Mouse (Mus musculus) stomach, embryonic 15.5 days (tissue): ENCODE data around the gene BC003965. TPM values are rescaled to one million over a fixed set of nuclear protein-coding genes. Genes with fewer than 3 reads are reported as not detected.

Experiments used
- ATAC-seq: fragments of 200-750 bp; cut with Nextera tagmentation; 2 replicates; pipeline ENCODE4 v1.8.0; 2017; ENCODE audit warnings: low read depth, moderate number of reproducible peaks, moderate TSS enrichment; ENCODE audit not compliant: insufficient read depth, low FRiP score
- H3K27ac ChIP-seq: fragments of 300-500 bp; sonication (generic); 2 replicates; pipeline ENCODE4 v1.5.1; 2015; ENCODE audit warnings: mild to moderate bottlenecking, inconsistent platforms
- H3K27me3 ChIP-seq: fragments of 300-500 bp; sonication (generic); replicated peaks from 2 replicates; pipeline ENCODE4 v1.6.1; 2015; ENCODE audit warnings: inconsistent platforms
- H3K36me3 ChIP-seq: fragments of 300-500 bp; sonication (generic); 2 replicates; pipeline ENCODE4 v1.6.1; 2015; ENCODE audit warnings: inconsistent platforms
- H3K4me1 ChIP-seq: fragments of 300-500 bp; sonication (generic); 2 replicates; pipeline ENCODE4 v1.6.1; 2015; ENCODE audit warnings: inconsistent platforms
- H3K4me2 ChIP-seq: fragments of 300-500 bp; sonication (generic); 2 replicates; pipeline ENCODE4 v1.6.1; 2015; ENCODE audit warnings: mild to moderate bottlenecking, inconsistent platforms
- H3K4me3 ChIP-seq: fragments of 300-500 bp; sonication (generic); replicated peaks from 2 replicates; pipeline ENCODE4 v1.5.1; 2015; ENCODE audit warnings: inconsistent platforms
- H3K9ac ChIP-seq: fragments of 300-500 bp; sonication (generic); 2 replicates; pipeline ENCODE4 v1.6.1; 2015; ENCODE audit warnings: inconsistent platforms
- H3K9me3 ChIP-seq: fragments of 300-500 bp; sonication (generic); 2 replicates; pipeline ENCODE4 v1.6.1; 2016; ENCODE audit warnings: inconsistent platforms
- WGBS: fragments of 180-500 bp; shearing (Covaris S2); methylation state at CpG from one replicate; pipeline ENCODE4 v1.1.7; 2015; 5-methylcytosine and 5-hydroxymethylcytosine counted together
- polyA plus RNA-seq: library from polyadenylated mRNA; unstranded; fragments of >200 nt; fragmentation: Nextera tagmentation; extraction: Ambion mirVana; gene quantifications from 2 replicates; pipeline ENCODE4 v1.2.1, GENCODE M21; 2015

BC003965 gene
- polyA plus RNA-seq = 34.1 and 35.5 TPM in 2 replicates

- H3K9me3 ChIP-seq = no peaks in the 10 kb centered on the region
- peak within 1 kb of the TSS; percentile 97 for H3K4me3 ChIP-seq
- H3K9ac ChIP-seq = peak within 1 kb of the TSS; percentile 92
- peak within 1 kb of the TSS; percentile 96 for H3K27ac ChIP-seq
- peaks cover 24% of the 10 kb centered on the region; the same call in 1 of the 2 replicates for H3K4me1 ChIP-seq
- no peaks in the 10 kb centered on the region for H3K36me3 ChIP-seq
- no peaks in the 10 kb centered on the region for H3K27me3 ChIP-seq
- H3K4me2 ChIP-seq = peak within 1 kb of the TSS; percentile 98
- peak; percentile 86 for ATAC-seq
- WGBS = under 1% methylated on average over 50 of the region's 50 CpGs
Observed at GRCm38 (mm10) chr17:25184129-25184691, at the start of gene BC003965. TSS of gene BC003965 (plus strand) at chr17:25184554.

- ATAC-seq = no peak
- H3K36me3 ChIP-seq = no peaks in the 10 kb centered on the region
- H3K4me1 ChIP-seq = peaks cover 8% of the 10 kb centered on the region
- 84% methylated on average over 6 of the region's 6 CpGs for WGBS
- H3K9me3 ChIP-seq = no peaks in the 10 kb centered on the region
- H3K4me2 ChIP-seq = no peak overlapping the region
- no peaks in the 10 kb centered on the region for H3K27me3 ChIP-seq
- H3K4me3 ChIP-seq = no peak overlapping the region
- no peak overlapping the region for H3K9ac ChIP-seq
- no peak overlapping the region for H3K27ac ChIP-seq
Observed at GRCm38 (mm10) chr17:25135622-25136021, 48.7 kb upstream of the BC003965 start.

GRCm38 (mm10) chr17:25138803-25139202 lies 45.6 kb upstream of the BC003965 start:
- H3K27me3 ChIP-seq = no peaks in the 10 kb centered on the region
- WGBS = 92% methylated on average over 1 of the region's 1 CpGs
- no peaks in the 10 kb centered on the region for H3K9me3 ChIP-seq
- H3K4me1 ChIP-seq = peaks cover 8% of the 10 kb centered on the region
- no peak for ATAC-seq
- no peaks in the 10 kb centered on the region for H3K36me3 ChIP-seq
- H3K4me2 ChIP-seq = no peak overlapping the region
- no peak overlapping the region for H3K9ac ChIP-seq
- H3K27ac ChIP-seq = no peak overlapping the region
- no peak overlapping the region for H3K4me3 ChIP-seq

DNA sequence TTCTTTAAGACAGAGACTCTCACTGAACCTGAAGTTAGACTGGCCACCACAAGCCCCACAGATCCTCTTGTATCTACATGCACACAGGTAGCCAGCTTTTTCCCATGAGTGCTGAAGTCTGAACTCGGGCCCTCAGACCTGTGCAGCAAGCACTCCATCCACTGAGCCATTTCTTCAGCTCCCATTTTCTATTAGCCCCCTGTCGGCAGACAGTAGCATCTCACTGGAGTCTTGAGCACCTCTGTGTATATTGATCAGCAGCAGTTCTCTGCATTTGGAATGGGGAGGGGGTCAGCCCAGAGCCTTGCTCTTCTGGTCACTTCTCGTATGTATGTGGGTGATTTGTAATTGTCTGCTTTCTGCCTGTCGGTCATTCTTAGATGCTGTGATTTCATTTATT lies 44.4 kb upstream of the BC003965 start:
- no peak overlapping the region for H3K9ac ChIP-seq
- H3K4me1 ChIP-seq = no peaks in the 10 kb centered on the region
- no peak overlapping the region for H3K4me3 ChIP-seq
- no peak overlapping the region for H3K4me2 ChIP-seq
- H3K27me3 ChIP-seq = no peaks in the 10 kb centered on the region
- no peak for ATAC-seq
- WGBS = 58% methylated on average over 4 of the region's 4 CpGs
- no peaks in the 10 kb centered on the region for H3K36me3 ChIP-seq
- H3K9me3 ChIP-seq = no peaks in the 10 kb centered on the region
- no peak overlapping the region for H3K27ac ChIP-seq

DNA sequence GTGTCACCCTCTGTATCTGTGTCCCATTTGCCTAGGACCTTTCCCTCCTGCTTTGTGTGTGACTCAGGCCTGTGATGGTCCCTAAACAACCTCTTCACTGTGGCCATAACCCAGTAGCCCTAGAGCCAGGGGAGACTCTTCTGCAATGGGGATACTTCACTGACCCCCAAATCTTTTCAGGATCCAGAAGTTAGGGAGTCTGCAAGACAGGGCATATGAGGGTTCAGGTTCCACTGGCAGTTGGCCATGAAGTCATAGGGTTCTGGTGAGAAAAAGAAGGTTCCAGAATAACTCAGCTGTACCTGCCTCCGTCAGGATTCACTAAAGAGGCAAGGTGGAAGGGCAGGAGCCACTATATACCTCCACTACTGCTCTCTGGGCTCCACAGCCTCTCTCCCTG lies 22.2 kb upstream of the BC003965 start, which contains the start of gene Ccdc154:
Gene Ccdc154 (plus strand): TSS at position 301 of the 400 bp plus-strand sequence.
- no peaks in the 10 kb centered on the region for H3K9me3 ChIP-seq
- H3K4me1 ChIP-seq = peaks cover 3% of the 10 kb centered on the region; the same call in 1 of the 2 replicates
- H3K27me3 ChIP-seq = no peaks in the 10 kb centered on the region
- H3K4me3 ChIP-seq = no peak within 1 kb of the TSS
- H3K4me2 ChIP-seq = no peak within 1 kb of the TSS
- peaks cover 12% of the 10 kb centered on the region; the same call in 1 of the 2 replicates for H3K36me3 ChIP-seq
- no peak within 1 kb of the TSS for H3K9ac ChIP-seq
- WGBS = 95% methylated on average over 1 of the region's 1 CpGs
- no peak for ATAC-seq
- no peak within 1 kb of the TSS for H3K27ac ChIP-seq

- no peaks in the 10 kb centered on the region for H3K27me3 ChIP-seq
- H3K4me2 ChIP-seq = no peak overlapping the region
- no peak overlapping the region for H3K9ac ChIP-seq
- 70% methylated on average over 7 of the region's 7 CpGs for WGBS
- H3K36me3 ChIP-seq = peaks cover 12% of the 10 kb centered on the region; the same call in 1 of the 2 replicates
- H3K27ac ChIP-seq = peak overlapping the region; percentile 40; the same call in 1 of the 2 replicates
- ATAC-seq = no peak; the same call in 1 of the 2 replicates
- H3K4me3 ChIP-seq = no peak overlapping the region
- H3K4me1 ChIP-seq = peaks cover 3% of the 10 kb centered on the region; the same call in 1 of the 2 replicates
- no peaks in the 10 kb centered on the region for H3K9me3 ChIP-seq
Observed at GRCm38 (mm10) chr17:25163387-25163786, 21.0 kb upstream of the BC003965 start.

- Histone ChIP-seq H3K4me2 (no peak overlapping the region), H3K4me3 (no peak overlapping the region), H3K9ac (no peak overlapping the region), H3K27ac (no peak overlapping the region), H3K27me3 (no peaks in the 10 kb centered on the region), H3K36me3 (peaks cover 9% of the 10 kb centered on the region; the same call in 1 of the 2 replicates), H3K9me3 (no peaks in the 10 kb centered on the region), H3K4me1 (peaks cover 3% of the 10 kb centered on the region; the same call in 1 of the 2 replicates)
- 81% methylated on average over 3 of the region's 3 CpGs for WGBS
- no peak for ATAC-seq
Observed at GRCm38 (mm10) chr17:25164770-25165169, 19.6 kb upstream of the BC003965 start.

DNA sequence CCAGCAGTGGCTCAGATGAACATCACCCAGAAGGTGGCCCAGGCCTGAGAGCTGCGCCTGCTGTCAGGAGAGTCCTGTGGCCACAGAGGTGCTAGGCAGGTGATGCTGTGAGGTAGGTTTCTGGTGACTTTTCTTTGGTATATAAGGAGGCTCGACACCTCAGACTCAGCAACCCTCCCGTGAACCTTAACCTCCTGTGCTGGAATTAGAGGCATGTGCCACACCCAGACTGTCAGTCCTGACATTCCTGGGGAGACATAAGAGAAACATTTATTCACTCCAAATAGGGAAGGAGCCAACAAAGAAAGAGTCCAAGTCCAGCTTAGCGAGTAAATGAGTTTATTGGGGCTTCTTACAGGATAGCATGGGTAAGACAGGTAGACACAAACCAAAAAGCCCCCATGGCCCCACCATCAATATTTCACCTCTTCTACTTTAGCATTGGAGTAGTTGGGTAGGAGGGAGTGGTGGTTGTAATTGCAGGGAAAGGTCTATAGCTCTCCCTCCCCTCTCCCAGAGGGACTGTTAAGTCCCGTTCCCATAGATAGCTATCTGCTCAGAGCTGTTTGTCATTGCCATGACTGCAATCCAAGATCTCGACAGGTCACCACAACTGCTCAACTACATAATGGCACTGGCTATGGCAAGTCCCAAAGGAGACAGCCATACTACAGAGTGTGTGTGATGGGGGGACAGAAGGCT lies 18.2 kb upstream of the BC003965 start:
- ATAC-seq = no peak
- H3K27me3 ChIP-seq = no peaks in the 10 kb centered on the region
- no peak overlapping the region for H3K4me2 ChIP-seq
- H3K27ac ChIP-seq = no peak overlapping the region
- H3K36me3 ChIP-seq = no peaks in the 10 kb centered on the region
- peaks cover 3% of the 10 kb centered on the region; the same call in 1 of the 2 replicates for H3K4me1 ChIP-seq
- no peak overlapping the region for H3K4me3 ChIP-seq
- no peak overlapping the region for H3K9ac ChIP-seq
- H3K9me3 ChIP-seq = no peaks in the 10 kb centered on the region
- WGBS = 41% methylated on average over 6 of the region's 6 CpGs

DNA sequence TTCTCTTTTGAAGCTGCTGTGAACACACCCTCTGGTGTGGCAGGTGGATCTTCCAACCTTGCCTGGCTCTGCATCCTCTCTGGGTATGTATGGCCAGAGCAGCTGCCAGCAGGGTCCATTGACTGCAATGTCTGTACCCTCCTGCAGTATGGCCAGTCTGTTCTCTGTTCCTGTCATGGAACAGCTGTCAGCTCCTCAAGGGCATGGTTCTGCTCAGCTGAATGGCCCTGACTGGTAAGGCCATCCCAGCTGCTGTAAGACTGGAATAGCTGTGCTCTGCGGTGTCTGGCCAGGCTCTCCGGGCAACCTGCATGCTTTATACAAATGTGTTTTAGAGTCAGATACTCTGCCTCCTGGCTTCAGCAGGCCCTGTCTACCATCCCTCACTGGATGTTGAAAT lies 14.6 kb upstream of the BC003965 start:
- ATAC-seq = no peak
- H3K27me3 ChIP-seq = no peaks in the 10 kb centered on the region

DNA sequence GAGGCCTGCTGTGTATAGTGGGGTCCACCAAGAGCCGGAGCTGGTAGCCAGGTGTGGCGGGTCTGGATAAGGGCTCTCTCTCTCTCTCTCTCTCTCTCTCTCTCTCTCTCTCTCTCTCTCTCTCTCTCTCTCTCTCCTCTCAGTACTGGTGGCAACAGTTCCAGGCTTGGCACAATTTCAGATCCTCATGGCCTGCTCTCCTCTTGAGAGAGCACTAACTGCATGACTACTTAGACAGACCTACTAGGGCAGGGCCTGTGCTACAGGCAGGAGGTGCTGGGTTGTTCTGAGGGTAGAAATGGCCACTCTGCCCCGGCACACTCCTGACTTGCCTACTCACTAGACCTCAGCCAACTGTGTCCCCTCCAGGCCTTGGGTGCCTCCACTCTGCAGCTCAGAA lies 11.8 kb upstream of the BC003965 start:
- H3K9ac ChIP-seq = no peak overlapping the region
- 84% methylated on average over 3 of the region's 3 CpGs for WGBS

More for the DNA sequence above, 14.6 kb upstream of the BC003965 start:
- H3K36me3 ChIP-seq = no peaks in the 10 kb centered on the region
- no peak overlapping the region for H3K4me3 ChIP-seq
- no peaks in the 10 kb centered on the region for H3K9me3 ChIP-seq
- H3K9ac ChIP-seq = no peak overlapping the region
- WGBS = 90% methylated on average over 2 of the region's 2 CpGs
- no peak overlapping the region for H3K27ac ChIP-seq
- peaks cover 3% of the 10 kb centered on the region; the same call in 1 of the 2 replicates for H3K4me1 ChIP-seq
- no peak overlapping the region for H3K4me2 ChIP-seq

GRCm38 (mm10) chr17:25175411-25175810 lies 8.9 kb upstream of the BC003965 start, which contains the start of gene Gm38655:
TSS of gene Gm38655 (minus strand) at chr17:25175471.
- H3K4me2 ChIP-seq = peak within 1 kb of the TSS; percentile 16
- ATAC-seq = peak; percentile 94
- H3K4me1 ChIP-seq = 0 out of 2 replicates have a peak, but pooled peaks cover 3% of the 10 kb centered on the region
- WGBS = 51% methylated on average over 9 of the region's 9 CpGs
- peak within 1 kb of the TSS; percentile 38; the same call in 1 of the 2 replicates for H3K27ac ChIP-seq
- H3K9ac ChIP-seq = no peak within 1 kb of the TSS
- no peak within 1 kb of the TSS for H3K4me3 ChIP-seq
- no peaks in the 10 kb centered on the region for H3K9me3 ChIP-seq
- no peaks in the 10 kb centered on the region for H3K36me3 ChIP-seq
- H3K27me3 ChIP-seq = no peaks in the 10 kb centered on the region

More for the DNA sequence above, 11.8 kb upstream of the BC003965 start:
- ATAC-seq = no peak
- Histone ChIP-seq H3K36me3 (no peaks in the 10 kb centered on the region), H3K4me2 (no peak overlapping the region), H3K4me3 (no peak overlapping the region), H3K9me3 (no peaks in the 10 kb centered on the region), H3K27ac (no peak overlapping the region), H3K4me1 (0 out of 2 replicates have a peak, but pooled peaks cover 3% of the 10 kb centered on the region), H3K27me3 (no peaks in the 10 kb centered on the region)

GRCm38 (mm10) chr17:25183232-25183631 lies 1.1 kb upstream of the BC003965 start:
- ATAC-seq = no peak
- H3K9ac ChIP-seq = no peak overlapping the region
- H3K9me3 ChIP-seq = no peaks in the 10 kb centered on the region
- peak overlapping the region; percentile 97; the same call in 1 of the 2 replicates for H3K4me3 ChIP-seq
- H3K4me1 ChIP-seq = peaks cover 21% of the 10 kb centered on the region; the same call in 1 of the 2 replicates
- peak overlapping the region; percentile 92 for H3K4me2 ChIP-seq
- H3K27ac ChIP-seq = no peak overlapping the region
- H3K36me3 ChIP-seq = no peaks in the 10 kb centered on the region
- no peaks in the 10 kb centered on the region for H3K27me3 ChIP-seq
